Mouse (Mus musculus) midbrain, embryonic 13.5 days (tissue): ENCODE results near the gene Bcl3. TPM values are rescaled to one million over a fixed set of nuclear protein-coding genes. Genes with fewer than 3 reads are reported as not detected.
A peak's percentile ranks its signal among the peaks of the same experiment; 100 is the strongest.

Experiments used
- ATAC-seq: fragments of 200-750 bp; cut with Nextera tagmentation; 2 replicates; pipeline ENCODE4 v1.8.0; 2017; ENCODE audit warnings: mild to moderate bottlenecking, moderate TSS enrichment, moderate library complexity
- H3K27ac ChIP-seq: fragments of 300-500 bp; sonication (generic); 2 replicates; pipeline ENCODE4 v1.5.1; 2015; ENCODE audit warnings: inconsistent platforms, mild to moderate bottlenecking, moderate library complexity
- H3K27me3 ChIP-seq: fragments of 300-500 bp; sonication (generic); 2 replicates; pipeline ENCODE4 v1.6.1; 2015; ENCODE audit warnings: mild to moderate bottlenecking, inconsistent platforms
- H3K36me3 ChIP-seq: fragments of 300-500 bp; sonication (generic); 2 replicates; pipeline ENCODE4 v1.6.1; 2015; ENCODE audit warnings: mild to moderate bottlenecking, inconsistent platforms
- H3K4me1 ChIP-seq: fragments of 300-500 bp; sonication (generic); replicated peaks from 2 replicates; pipeline ENCODE4 v1.6.1; 2015; ENCODE audit warnings: inconsistent platforms
- H3K4me2 ChIP-seq: fragments of 300-500 bp; sonication (generic); replicated peaks from 2 replicates; pipeline ENCODE4 v1.6.1; 2015; ENCODE audit warnings: moderate library complexity, mild to moderate bottlenecking, inconsistent platforms
- H3K4me3 ChIP-seq: fragments of 300-500 bp; sonication (generic); replicated peaks from 2 replicates; pipeline ENCODE4 v1.5.1; 2015; ENCODE audit warnings: mild to moderate bottlenecking, inconsistent platforms
- H3K9ac ChIP-seq: fragments of 300-500 bp; sonication (generic); replicated peaks from 2 replicates; pipeline ENCODE4 v1.6.1; 2015; ENCODE audit warnings: mild to moderate bottlenecking, inconsistent platforms
- H3K9me3 ChIP-seq: fragments of 300-500 bp; sonication (generic); 2 replicates; pipeline ENCODE4 v1.6.1; 2016; ENCODE audit warnings: mild to moderate bottlenecking, inconsistent platforms
- WGBS: fragments of 180-500 bp; shearing (Covaris S2); methylation state at CpG from one replicate; pipeline ENCODE4 v1.1.7; 2015; 5-methylcytosine and 5-hydroxymethylcytosine counted together
- polyA plus RNA-seq: library from polyadenylated mRNA; unstranded; fragments of >200 nt; fragmentation: Nextera tagmentation; extraction: Ambion mirVana; gene quantifications from 2 replicates; pipeline ENCODE4 v1.2.1, GENCODE M21; 2015

Bcl3 gene
- polyA plus RNA-seq, 1 experiment from 2014 or later: 0.27 TPM

GRCm38 (mm10) chr7:19829694-19830093, 7.1 kb upstream of the Bcl3 start:
- Histone ChIP-seq H3K9ac (no peak overlapping the region), H3K36me3 (no peaks in the 10 kb centered on the region), H3K27me3 (peaks cover 5% of the 10 kb centered on the region; the same call in 1 of the 2 replicates), H3K4me2 (no peak overlapping the region), H3K4me3 (no peak overlapping the region), H3K9me3 (no peaks in the 10 kb centered on the region), H3K4me1 (no peaks in the 10 kb centered on the region), H3K27ac (no peak overlapping the region)
- ATAC-seq: no peak
- 83% methylated on average over 3 of the region's 3 CpGs for WGBS

GRCm38 (mm10) chr7:19826756-19827155, 4.2 kb upstream of the Bcl3 start:
- Histone ChIP-seq H3K4me2 (no peak overlapping the region), H3K36me3 (no peaks in the 10 kb centered on the region), H3K9me3 (no peaks in the 10 kb centered on the region), H3K4me1 (peaks cover 15% of the 10 kb centered on the region), H3K9ac (no peak overlapping the region), H3K27ac (no peak overlapping the region), H3K4me3 (no peak overlapping the region), H3K27me3 (peaks cover 34% of the 10 kb centered on the region)
- no peak for ATAC-seq
- 44% methylated on average over 6 of the region's 6 CpGs for WGBS

- peak; percentile 29; the same call in 1 of the 2 replicates for ATAC-seq
- 25% methylated on average over 26 of the region's 26 CpGs for WGBS
- no peaks in the 10 kb centered on the region for H3K9me3 ChIP-seq
- H3K9ac ChIP-seq: no peak overlapping the region
- H3K27ac ChIP-seq: no peak overlapping the region
- peaks cover 45% of the 10 kb centered on the region for H3K27me3 ChIP-seq
- peaks cover 15% of the 10 kb centered on the region for H3K4me1 ChIP-seq
- H3K36me3 ChIP-seq: no peaks in the 10 kb centered on the region
- peak overlapping the region; percentile 20 for H3K4me2 ChIP-seq
- no peak overlapping the region for H3K4me3 ChIP-seq
These were observed 1.8 kb upstream of the Bcl3 start for GRCm38 (mm10) chr7:19824182-19824973.

- ATAC-seq: 0 out of 2 replicates have a peak, but pooled peaks have one; percentile 28
- H3K4me2 ChIP-seq: peak overlapping the region; percentile 20
- no peaks in the 10 kb centered on the region for H3K36me3 ChIP-seq
- H3K4me1 ChIP-seq: peaks cover 15% of the 10 kb centered on the region
- no peak overlapping the region for H3K4me3 ChIP-seq
- H3K9me3 ChIP-seq: no peaks in the 10 kb centered on the region
- H3K27me3 ChIP-seq: peaks cover 51% of the 10 kb centered on the region
- H3K27ac ChIP-seq: no peak overlapping the region
- WGBS: 18% methylated on average over 16 of the region's 16 CpGs
- no peak overlapping the region for H3K9ac ChIP-seq
These were observed 949 bp upstream of the Bcl3 start for GRCm38 (mm10) chr7:19823256-19824181.

- Histone ChIP-seq H3K9me3 (no peaks in the 10 kb centered on the region), H3K4me2 (peak overlapping the region; percentile 54), H3K36me3 (no peaks in the 10 kb centered on the region), H3K4me3 (peak overlapping the region; percentile 33), H3K4me1 (peaks cover 26% of the 10 kb centered on the region), H3K27ac (no peak overlapping the region), H3K27me3 (peaks cover 58% of the 10 kb centered on the region), H3K9ac (peak overlapping the region; percentile 60)
- ATAC-seq: no peak
- WGBS: 4% methylated on average over 20 of the region's 20 CpGs
These were observed 377 bp downstream of the Bcl3 start for GRCm38 (mm10) chr7:19822193-19822592.

GRCm38 (mm10) chr7:19821633-19822032, 937 bp downstream of the Bcl3 start:
- H3K27me3 ChIP-seq: peaks cover 63% of the 10 kb centered on the region
- H3K4me1 ChIP-seq: peaks cover 31% of the 10 kb centered on the region
- ATAC-seq: no peak
- H3K27ac ChIP-seq: no peak overlapping the region
- 61% methylated on average over 7 of the region's 7 CpGs for WGBS
- no peak overlapping the region for H3K4me3 ChIP-seq
- no peaks in the 10 kb centered on the region for H3K36me3 ChIP-seq
- H3K9me3 ChIP-seq: no peaks in the 10 kb centered on the region
- no peak overlapping the region for H3K9ac ChIP-seq
- H3K4me2 ChIP-seq: no peak overlapping the region

GRCm38 (mm10) chr7:19820347-19821048, 2.1 kb downstream of the Bcl3 start:
- Histone ChIP-seq H3K4me1 (peaks cover 42% of the 10 kb centered on the region), H3K9ac (no peak overlapping the region), H3K4me2 (no peak overlapping the region), H3K9me3 (no peaks in the 10 kb centered on the region), H3K27ac (no peak overlapping the region), H3K36me3 (no peaks in the 10 kb centered on the region), H3K4me3 (no peak overlapping the region), H3K27me3 (peaks cover 68% of the 10 kb centered on the region)
- no peak for ATAC-seq
- WGBS: 70% methylated on average over 3 of the region's 3 CpGs

GRCm38 (mm10) chr7:19818875-19819274, 3.7 kb downstream of the Bcl3 start:
- Histone ChIP-seq H3K4me2 (no peak overlapping the region), H3K4me3 (no peak overlapping the region), H3K4me1 (peaks cover 36% of the 10 kb centered on the region), H3K27me3 (peaks cover 62% of the 10 kb centered on the region), H3K9ac (no peak overlapping the region), H3K27ac (no peak overlapping the region), H3K36me3 (no peaks in the 10 kb centered on the region), H3K9me3 (no peaks in the 10 kb centered on the region)
- WGBS: 85% methylated on average over 7 of the region's 7 CpGs
- ATAC-seq: no peak

GRCm38 (mm10) chr7:19818440-19818839, 4.1 kb downstream of the Bcl3 start:
- ATAC-seq: no peak
- 80% methylated on average over 5 of the region's 5 CpGs for WGBS

GRCm38 (mm10) chr7:19817382-19818105, 5.0 kb downstream of the Bcl3 start:
- no peaks in the 10 kb centered on the region for H3K36me3 ChIP-seq
- peak overlapping the region; percentile 61 for H3K4me2 ChIP-seq
- H3K27ac ChIP-seq: peak overlapping the region; percentile 53
- H3K4me1 ChIP-seq: peaks cover 31% of the 10 kb centered on the region
- peak overlapping the region; percentile 13; the same call in 1 of the 2 replicates for H3K4me3 ChIP-seq
- peaks cover 61% of the 10 kb centered on the region for H3K27me3 ChIP-seq
- peak overlapping the region; percentile 20; the same call in 1 of the 2 replicates for H3K9ac ChIP-seq
- 5% methylated on average over 15 of the region's 15 CpGs for WGBS
- ATAC-seq: peak; percentile 78
- no peaks in the 10 kb centered on the region for H3K9me3 ChIP-seq

More at GRCm38 (mm10) chr7:19818440-19818839, 4.1 kb downstream of the Bcl3 start:
- no peak overlapping the region for H3K4me3 ChIP-seq
- peaks cover 62% of the 10 kb centered on the region for H3K27me3 ChIP-seq
- peaks cover 34% of the 10 kb centered on the region for H3K4me1 ChIP-seq
- H3K27ac ChIP-seq: no peak overlapping the region
- H3K36me3 ChIP-seq: no peaks in the 10 kb centered on the region
- no peak overlapping the region for H3K4me2 ChIP-seq
- no peaks in the 10 kb centered on the region for H3K9me3 ChIP-seq
- no peak overlapping the region for H3K9ac ChIP-seq

- under 1% methylated on average over 28 of the region's 28 CpGs for WGBS
These were observed 6.3 kb downstream of the Bcl3 start for GRCm38 (mm10) chr7:19816224-19816771.

More at GRCm38 (mm10) chr7:19816224-19816771, 6.3 kb downstream of the Bcl3 start:
- H3K4me2 ChIP-seq: peak overlapping the region; percentile 61
- peak overlapping the region; percentile 61 for H3K9ac ChIP-seq
- no peaks in the 10 kb centered on the region for H3K9me3 ChIP-seq
- peaks cover 28% of the 10 kb centered on the region for H3K4me1 ChIP-seq
- H3K27me3 ChIP-seq: peaks cover 61% of the 10 kb centered on the region
- no peaks in the 10 kb centered on the region for H3K36me3 ChIP-seq
- ATAC-seq: peak; percentile 59
- peak overlapping the region; percentile 44 for H3K4me3 ChIP-seq
- peak overlapping the region; percentile 9; the same call in 1 of the 2 replicates for H3K27ac ChIP-seq
